Mouse (Mus musculus): ENCODE measurements at regions not wholly inside any gene's neighbourhood (a gene's known extent, or its start where the extent isn't known, plus 50 kb on each side); places are given as distances from the start of the nearest gene placed in this dataset.
"Not testable (repeated sequence)": the region's sequence is repeated elsewhere in the genome, so short reads cannot be mapped to it uniquely, and the experiment has no call there.

DNA sequence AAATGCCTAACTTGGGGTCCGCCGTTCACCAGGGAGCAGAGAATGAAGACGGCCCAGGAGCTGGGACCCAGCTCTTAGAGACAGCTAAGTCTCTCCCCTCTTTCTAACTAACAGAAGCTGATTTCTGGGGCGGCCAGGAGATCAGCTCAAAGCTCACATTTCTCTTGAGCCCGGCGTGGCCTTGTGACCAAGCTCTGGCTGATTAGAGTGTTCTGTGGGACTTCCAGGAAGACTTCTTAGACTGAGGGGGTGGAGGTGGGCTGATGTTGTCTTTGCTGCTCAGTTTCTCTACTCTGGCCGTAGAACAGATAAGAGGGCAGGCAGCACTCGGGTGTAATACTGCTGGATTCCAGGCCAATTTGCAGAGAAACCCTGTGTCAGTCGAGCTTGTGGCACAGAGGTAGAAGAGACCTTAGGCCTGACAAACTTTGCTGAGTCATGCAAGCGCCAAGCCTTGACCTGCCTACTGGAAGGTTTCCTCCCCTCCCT, 96.5 kb upstream of the Map3k1 start:
- Histone ChIP-seq H3K4me3 (ENCODE audit: insufficient read depth in 1 of 2, low read depth in 1 of 2, low read length in 2 of 2, poor library complexity in 1 of 2, severe bottlenecking in 1 of 2) (peak overlapping the region; percentile 3 to 14), H3K27ac (ENCODE audit: insufficient read depth, low read depth, low read length, poor library complexity, severe bottlenecking) (peak overlapping the region; percentile 41; the same call in 1 of the 2 replicates), H3K4me1 (ENCODE audit: control insufficient read depth in 2 of 2, insufficient read depth in 2 of 2, low read length in 2 of 2, poor library complexity in 1 of 2) (peaks cover 8 to 20% of the 10 kb centered on the region in 2 experiments), H3K9me3 (ENCODE audit: control insufficient read depth, insufficient read depth, low read depth, low read length) (no peaks in the 10 kb centered on the region), H3K36me3 (ENCODE audit: control insufficient read depth, insufficient read depth, low read length, poor library complexity, severe bottlenecking) (no peaks in the 10 kb centered on the region), H3K9ac (ENCODE audit: insufficient read depth, low read depth, low read length, poor library complexity, severe bottlenecking) (peak overlapping the region; percentile 35; the same call in 1 of the 2 replicates)
- no peak for TF ChIP-seq ZC3H11A (IDR thresholded peaks at IDR 0.05; ENCODE audit: borderline replicate concordance, low read depth, low read length)
- TF ChIP-seq MAFK (IDR thresholded peaks at IDR 0.05; ENCODE audit: insufficient read depth, low read depth, low read length): peak; percentile 94
- peak; percentile 45 for DNase-seq (ENCODE audit: low read depth, low spot score)
- in situ Hi-C loops (cut with MboI; ENCODE audit: low sequenced_read_pairs in 2 of 2, unreplicated experiment in 2 of 2): no loop called here

DNA sequence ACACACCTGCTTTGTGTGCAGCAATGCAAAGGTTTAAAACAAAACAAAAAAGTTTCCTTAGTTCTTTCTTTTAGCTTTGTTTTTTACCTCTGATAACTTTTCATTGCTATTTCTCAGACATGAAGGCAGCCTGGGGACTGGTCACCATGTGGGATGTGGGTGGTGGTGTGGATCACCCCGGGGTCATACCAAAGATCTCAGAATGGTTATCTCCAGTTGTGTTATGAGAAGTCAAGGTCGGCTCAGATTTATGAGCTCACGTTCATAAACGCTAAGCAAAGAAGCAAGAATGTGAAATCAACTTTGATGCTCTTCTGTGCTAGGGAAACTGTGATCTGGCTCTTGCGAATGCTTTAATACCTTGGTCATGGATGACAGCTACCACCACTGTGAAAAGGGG, 102.3 kb upstream of the Map3k1 start:
- in situ Hi-C loops (cut with MboI; ENCODE audit: low sequenced_read_pairs in 2 of 2, unreplicated experiment in 2 of 2): no loop called here
- no peaks in the 10 kb centered on the region for H3K9me3 ChIP-seq (ENCODE audit: control insufficient read depth, insufficient read depth, low read depth, low read length)
- DNase-seq (ENCODE audit: low read depth, low spot score): no peak
- no peak overlapping the region for H3K9ac ChIP-seq (ENCODE audit: insufficient read depth, low read depth, low read length, poor library complexity, severe bottlenecking)
- H3K4me3 ChIP-seq (ENCODE audit: insufficient read depth in 1 of 2, low read depth in 1 of 2, low read length in 2 of 2, poor library complexity in 1 of 2, severe bottlenecking in 1 of 2): no peak overlapping the region
- H3K4me1 ChIP-seq (ENCODE audit: control insufficient read depth in 2 of 2, insufficient read depth in 2 of 2, low read length in 2 of 2, poor library complexity in 1 of 2): peaks cover 0 to 7% of the 10 kb centered on the region in 2 experiments; a peak in 2 of 4 replicates
- no peak overlapping the region for H3K27ac ChIP-seq (ENCODE audit: insufficient read depth, low read depth, low read length, poor library complexity, severe bottlenecking)
- H3K36me3 ChIP-seq (ENCODE audit: control insufficient read depth, insufficient read depth, low read length, poor library complexity, severe bottlenecking): no peaks in the 10 kb centered on the region
- TF ChIP-seq MAFK (IDR thresholded peaks at IDR 0.05; ENCODE audit: insufficient read depth, low read depth, low read length) (no peak), HCFC1 (IDR thresholded peaks at IDR 0.05; ENCODE audit: borderline replicate concordance, insufficient read depth, low read length) (no peak), ZC3H11A (IDR thresholded peaks at IDR 0.05; ENCODE audit: borderline replicate concordance, low read depth, low read length) (no peak), ZNF384 (IDR thresholded peaks at IDR 0.05; ENCODE audit: low read depth, low read length) (no peak), CHD2 (IDR thresholded peaks at IDR 0.05; ENCODE audit: low read depth, low read length) (no peak)

DNA sequence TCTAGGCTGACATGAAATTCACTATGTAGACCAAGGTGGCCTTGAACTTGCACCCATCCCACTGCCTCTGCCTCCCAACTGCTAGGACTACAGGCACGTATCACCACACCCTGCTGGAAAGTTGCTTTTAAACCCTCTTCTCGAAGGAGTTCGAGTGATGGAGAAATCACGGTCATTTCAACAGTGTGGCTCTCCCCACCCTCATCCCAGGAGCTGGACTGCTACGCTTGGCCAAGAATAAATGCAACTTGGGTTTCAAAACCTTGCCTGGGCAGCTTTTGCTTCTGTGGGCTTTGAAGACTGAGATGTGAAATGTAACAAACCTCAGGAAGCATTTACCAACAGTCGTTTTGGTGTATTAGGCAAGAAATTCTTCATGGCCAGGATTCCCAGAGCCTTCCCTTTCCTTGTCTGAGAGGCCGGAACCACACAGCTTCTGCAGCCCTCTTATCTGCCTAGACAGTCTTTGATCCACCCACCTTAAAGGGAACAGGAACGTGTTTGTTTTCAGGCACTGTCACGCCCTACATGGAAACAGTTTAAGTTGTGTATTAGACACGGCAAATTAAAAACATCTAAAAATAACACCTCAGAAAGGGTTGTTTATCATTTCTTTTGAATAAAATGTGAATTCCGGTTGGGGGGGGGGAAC, 103.0 kb upstream of the Map3k1 start:
- Histone ChIP-seq H3K27ac (ENCODE audit: insufficient read depth, low read depth, low read length, poor library complexity, severe bottlenecking) (no peak overlapping the region), H3K4me1 (ENCODE audit: control insufficient read depth in 2 of 2, insufficient read depth in 2 of 2, low read length in 2 of 2, poor library complexity in 1 of 2) (peaks cover 0 to 7% of the 10 kb centered on the region in 2 experiments; a peak in 2 of 4 replicates), H3K4me3 (ENCODE audit: insufficient read depth in 1 of 2, low read depth in 1 of 2, low read length in 2 of 2, poor library complexity in 1 of 2, severe bottlenecking in 1 of 2) (no peak overlapping the region), H3K9ac (ENCODE audit: insufficient read depth, low read depth, low read length, poor library complexity, severe bottlenecking) (no peak overlapping the region), H3K36me3 (ENCODE audit: control insufficient read depth, insufficient read depth, low read length, poor library complexity, severe bottlenecking) (no peaks in the 10 kb centered on the region), H3K9me3 (ENCODE audit: control insufficient read depth, insufficient read depth, low read depth, low read length) (no peaks in the 10 kb centered on the region)
- DNase-seq (ENCODE audit: low read depth, low spot score): no peak
- in situ Hi-C loops (cut with MboI; ENCODE audit: low sequenced_read_pairs in 2 of 2, unreplicated experiment in 2 of 2): no loop called here
- TF ChIP-seq HCFC1 (IDR thresholded peaks at IDR 0.05; ENCODE audit: borderline replicate concordance, insufficient read depth, low read length) (no peak), CHD2 (IDR thresholded peaks at IDR 0.05; ENCODE audit: low read depth, low read length) (no peak), ZC3H11A (IDR thresholded peaks at IDR 0.05; ENCODE audit: borderline replicate concordance, low read depth, low read length) (no peak)

DNA sequence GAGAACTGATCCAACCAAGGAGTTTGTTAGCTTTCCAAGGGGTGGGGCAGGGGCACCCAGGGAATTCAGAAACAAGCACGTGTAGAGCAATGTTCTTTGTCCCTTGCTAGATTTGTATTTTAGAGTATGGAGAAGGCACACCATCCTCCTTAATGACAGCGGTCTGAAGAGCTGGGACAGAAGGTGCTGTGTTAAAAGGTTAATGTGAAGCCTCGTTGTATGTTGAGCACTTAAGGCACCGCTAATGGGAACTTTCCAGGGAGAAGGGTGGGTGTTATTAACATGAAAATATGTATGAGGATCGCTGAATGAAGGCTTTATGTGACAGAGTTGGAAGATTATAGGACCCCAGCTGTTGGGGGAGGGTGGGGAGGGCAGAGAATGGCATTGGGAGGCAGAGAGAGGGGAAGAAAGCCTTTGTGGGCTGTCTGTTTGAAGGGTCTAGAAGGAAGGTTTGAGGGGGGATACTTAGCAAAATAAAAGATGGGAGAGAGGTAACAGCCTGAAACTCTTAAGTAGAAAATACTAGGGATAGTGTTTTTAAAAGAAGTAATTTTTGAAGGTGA, 105.6 kb upstream of the Map3k1 start:
- H3K4me3 ChIP-seq (ENCODE audit: insufficient read depth in 1 of 2, low read depth in 1 of 2, low read length in 2 of 2, poor library complexity in 1 of 2, severe bottlenecking in 1 of 2): no peak overlapping the region
- H3K4me1 ChIP-seq (ENCODE audit: control insufficient read depth in 2 of 2, insufficient read depth in 2 of 2, low read length in 2 of 2, poor library complexity in 1 of 2): peaks cover 0 to 8% of the 10 kb centered on the region in 2 experiments; a peak in 2 of 4 replicates
- no peak for TF ChIP-seq ZC3H11A (IDR thresholded peaks at IDR 0.05; ENCODE audit: borderline replicate concordance, low read depth, low read length)
- TF ChIP-seq MAFK (IDR thresholded peaks at IDR 0.05; ENCODE audit: insufficient read depth, low read depth, low read length): no peak
- TF ChIP-seq ZNF384 (IDR thresholded peaks at IDR 0.05; ENCODE audit: low read depth, low read length): no peak
- TF ChIP-seq HCFC1 (IDR thresholded peaks at IDR 0.05; ENCODE audit: borderline replicate concordance, insufficient read depth, low read length): no peak
- TF ChIP-seq CHD2 (IDR thresholded peaks at IDR 0.05; ENCODE audit: low read depth, low read length): no peak
- H3K9me3 ChIP-seq (ENCODE audit: control insufficient read depth, insufficient read depth, low read depth, low read length): no peaks in the 10 kb centered on the region
- in situ Hi-C loops (cut with MboI; ENCODE audit: low sequenced_read_pairs in 2 of 2, unreplicated experiment in 2 of 2): no loop called here
- DNase-seq (ENCODE audit: low read depth, low spot score): no peak
- no peaks in the 10 kb centered on the region for H3K36me3 ChIP-seq (ENCODE audit: control insufficient read depth, insufficient read depth, low read length, poor library complexity, severe bottlenecking)
- no peak overlapping the region for H3K27ac ChIP-seq (ENCODE audit: insufficient read depth, low read depth, low read length, poor library complexity, severe bottlenecking)
- H3K9ac ChIP-seq (ENCODE audit: insufficient read depth, low read depth, low read length, poor library complexity, severe bottlenecking): no peak overlapping the region

DNA sequence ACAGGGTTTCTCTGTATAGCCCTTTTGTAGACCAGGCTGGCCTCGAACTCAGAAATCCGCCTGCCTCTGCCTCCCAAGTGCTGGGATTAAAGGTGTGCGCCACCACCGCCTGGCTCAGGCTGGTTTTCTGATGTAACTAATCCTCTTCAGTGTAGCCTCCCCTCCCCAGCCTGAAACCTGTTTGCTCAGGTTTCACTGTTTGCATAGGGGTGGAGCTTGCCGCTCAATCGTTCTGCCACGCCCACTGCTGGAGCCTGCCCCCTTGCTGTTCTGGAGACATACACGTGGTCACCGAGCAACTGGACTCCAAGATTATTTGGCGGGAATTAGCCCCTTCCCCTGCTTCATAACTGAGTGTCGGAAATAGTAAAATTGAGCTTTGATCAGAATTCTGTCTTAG, 110.6 kb upstream of the Map3k1 start:
- H3K27ac ChIP-seq (ENCODE audit: insufficient read depth, low read depth, low read length, poor library complexity, severe bottlenecking); in situ Hi-C loops (cut with MboI; ENCODE audit: low sequenced_read_pairs in 2 of 2, unreplicated experiment in 2 of 2); DNase-seq (ENCODE audit: low read depth, low spot score): not testable (repeated sequence)

More for the DNA sequence above, 110.6 kb upstream of the Map3k1 start:
- H3K4me1 ChIP-seq (ENCODE audit: control insufficient read depth in 2 of 2, insufficient read depth in 2 of 2, low read length in 2 of 2, poor library complexity in 1 of 2); H3K36me3 ChIP-seq (ENCODE audit: control insufficient read depth, insufficient read depth, low read length, poor library complexity, severe bottlenecking); H3K4me3 ChIP-seq (ENCODE audit: insufficient read depth in 1 of 2, low read depth in 1 of 2, low read length in 2 of 2, poor library complexity in 1 of 2, severe bottlenecking in 1 of 2); H3K9ac ChIP-seq (ENCODE audit: insufficient read depth, low read depth, low read length, poor library complexity, severe bottlenecking); H3K9me3 ChIP-seq (ENCODE audit: control insufficient read depth, insufficient read depth, low read depth, low read length): not testable (repeated sequence)

Measured in ES-E14 (cell line).